Mouse (Mus musculus) MEL (cell line): ENCODE data around the gene Zic3. TPM values are rescaled to one million over a fixed set of nuclear protein-coding genes. Genes with fewer than 3 reads are reported as not detected.

Experiments
- DNase-seq: peaks from one replicate; pipeline ENCODE4 v3.0.0; 2011; ENCODE audit warnings: low read depth, low spot score
- H3K27ac ChIP-seq: 2 replicates; pipeline ENCODE4 v1.5.1; 2012; ENCODE audit warnings: low read depth, mild to moderate bottlenecking, control low read depth, low read length, moderate library complexity; ENCODE audit not compliant: control insufficient read depth
- H3K27me3 ChIP-seq, 2 experiments: fragments of 150-350 bp in 1 of 2; sonication (generic) in 1 of 2; 2 replicates each; pipeline ENCODE4 v1.6.1; 2012; ENCODE audit warnings: low read length in 2 of 2, mild to moderate bottlenecking in 2 of 2, improper control_type of control experiment in 1 of 2, moderate library complexity in 1 of 2; ENCODE audit not compliant: insufficient read depth in 2 of 2, control insufficient read depth in 1 of 2
- H3K36me3 ChIP-seq, 2 experiments: 2 replicates each; pipeline ENCODE4 v1.6.1; 2012 to 2014; ENCODE audit warnings: low read length in 2 of 2, improper control_type of control experiment in 1 of 2, inconsistent platforms in 1 of 2, mild to moderate bottlenecking in 1 of 2; ENCODE audit not compliant: insufficient read depth in 2 of 2, control insufficient read depth in 1 of 2
- H3K4me1 ChIP-seq, 2 experiments: fragments of 150-350 bp in 1 of 2; sonication (generic) in 1 of 2; 2 replicates each; pipeline ENCODE4 v1.6.1; 2012; ENCODE audit warnings: low read length in 2 of 2, improper control_type of control experiment in 1 of 2, mild to moderate bottlenecking in 1 of 2; ENCODE audit not compliant: insufficient read depth in 2 of 2, control insufficient read depth in 1 of 2
- H3K4me3 ChIP-seq, 2 experiments: fragments of 150-350 bp in 1 of 2; sonication (generic) in 1 of 2; 2 replicates each; pipeline ENCODE4 v1.5.1; 2012; ENCODE audit warnings: low read depth in 2 of 2, low read length in 2 of 2, mild to moderate bottlenecking in 2 of 2, moderate library complexity in 2 of 2, control low read depth in 1 of 2, improper control_type of control experiment in 1 of 2; ENCODE audit not compliant: control insufficient read depth in 1 of 2, insufficient read depth in 1 of 2
- H3K79me2 ChIP-seq: 2 replicates; pipeline ENCODE4 v1.6.1; 2012; ENCODE audit warnings: mild to moderate bottlenecking, low read length, moderate library complexity; ENCODE audit not compliant: control insufficient read depth, poor library complexity, insufficient read depth
- H3K9ac ChIP-seq: 2 replicates; pipeline ENCODE4 v1.6.1; 2012; ENCODE audit warnings: low read depth, mild to moderate bottlenecking, control low read depth, low read length, moderate library complexity; ENCODE audit not compliant: control insufficient read depth, poor library complexity, severe bottlenecking
- H3K9me3 ChIP-seq: fragments of 150-350 bp; sonication (generic); replicated peaks from 2 replicates; pipeline ENCODE4 v1.6.1; 2012; ENCODE audit warnings: mild to moderate bottlenecking, low read length, improper control_type of control experiment, moderate library complexity; ENCODE audit not compliant: insufficient read depth
- BHLHE40 ChIP-seq: IDR thresholded peaks from 2 replicates; pipeline ENCODE4 v1.6.1; 2012; ENCODE audit warnings: low read depth, mild to moderate bottlenecking, inconsistent platforms, low read length, improper control_type of control experiment, borderline replicate concordance
- CHD1 ChIP-seq: IDR thresholded peaks from 2 replicates; pipeline ENCODE4 v1.6.1; 2012; ENCODE audit warnings: low read depth, mild to moderate bottlenecking, inconsistent platforms, low read length, improper control_type of control experiment
- CHD2 ChIP-seq: IDR thresholded peaks from 2 replicates; pipeline ENCODE4 v1.6.1; 2011; ENCODE audit warnings: low read length, improper control_type of control experiment
- ETS1 ChIP-seq: IDR thresholded peaks from 2 replicates; pipeline ENCODE4 v1.6.1; 2012; ENCODE audit warnings: low read depth, mild to moderate bottlenecking, inconsistent platforms, low read length, improper control_type of control experiment, moderate library complexity
- GATA1 ChIP-seq: IDR thresholded peaks from 2 replicates; pipeline ENCODE4 v1.6.1; 2011; ENCODE audit warnings: low read depth, low read length, improper control_type of control experiment
- HCFC1 ChIP-seq: IDR thresholded peaks from 2 replicates; pipeline ENCODE4 v1.6.1; 2012; ENCODE audit warnings: low read depth, mild to moderate bottlenecking, inconsistent platforms, low read length, improper control_type of control experiment, moderate library complexity
- JUND ChIP-seq: IDR thresholded peaks from 2 replicates; pipeline ENCODE4 v1.6.1; 2011; ENCODE audit warnings: low read depth, mild to moderate bottlenecking, improper control_type of control experiment, low read length
- KAT2A ChIP-seq: conservative IDR thresholded peaks from 2 replicates; pipeline ENCODE4 v1.6.1; 2012; ENCODE audit warnings: low read depth, low read length, improper control_type of control experiment, inconsistent platforms
- MAZ ChIP-seq: IDR thresholded peaks from 2 replicates; pipeline ENCODE4 v1.6.1; 2012; ENCODE audit warnings: low read depth, mild to moderate bottlenecking, inconsistent platforms, low read length, improper control_type of control experiment
- MXI1 ChIP-seq: IDR thresholded peaks from 2 replicates; pipeline ENCODE4 v1.6.1; 2011; ENCODE audit warnings: mild to moderate bottlenecking, low read depth, low read length, improper control_type of control experiment
- MYB ChIP-seq: IDR thresholded peaks from 2 replicates; pipeline ENCODE4 v1.6.1; 2011; ENCODE audit warnings: mild to moderate bottlenecking, low read depth, low read length, improper control_type of control experiment
- MYC ChIP-seq: IDR thresholded peaks from 2 replicates; pipeline ENCODE4 v1.6.1; 2011; ENCODE audit warnings: low read depth, mild to moderate bottlenecking, low read length, improper control_type of control experiment, moderate library complexity
- POLR2A ChIP-seq, 2 experiments: IDR thresholded peaks; 2 replicates each; pipeline ENCODE4 v1.6.1; 2011 to 2012; ENCODE audit warnings: low read length in 2 of 2, mild to moderate bottlenecking in 2 of 2, control low read depth in 1 of 2, improper control_type of control experiment in 1 of 2, low read depth in 1 of 2, moderate library complexity in 1 of 2; ENCODE audit not compliant: control insufficient read depth in 1 of 2, insufficient read depth in 1 of 2, poor library complexity in 1 of 2
- POLR2AphosphoS2 ChIP-seq: IDR thresholded peaks from 2 replicates; pipeline ENCODE4 v1.6.1; 2011; ENCODE audit warnings: low read length, improper control_type of control experiment
- RAD21 ChIP-seq: IDR thresholded peaks from 2 replicates; pipeline ENCODE4 v1.6.1; 2011; ENCODE audit warnings: mild to moderate bottlenecking, low read depth, low read length, improper control_type of control experiment
- RCOR1 ChIP-seq: IDR thresholded peaks from 2 replicates; pipeline ENCODE4 v1.6.1; 2012; ENCODE audit warnings: low read depth, mild to moderate bottlenecking, inconsistent platforms, low read length, improper control_type of control experiment
- SIN3A ChIP-seq: IDR thresholded peaks from 2 replicates; pipeline ENCODE4 v1.6.1; 2012; ENCODE audit warnings: low read length, improper control_type of control experiment, inconsistent platforms
- SMC3 ChIP-seq: IDR thresholded peaks from 2 replicates; pipeline ENCODE4 v1.6.1; 2011; ENCODE audit warnings: low read depth, low read length, improper control_type of control experiment
- TCF12 ChIP-seq: IDR thresholded peaks from 2 replicates; pipeline ENCODE4 v1.6.1; 2014; ENCODE audit warnings: low read depth, mild to moderate bottlenecking, inconsistent platforms, low read length, improper control_type of control experiment, moderate library complexity
- UBTF ChIP-seq: IDR thresholded peaks from 2 replicates; pipeline ENCODE4 v1.6.1; 2012; ENCODE audit warnings: low read depth, mild to moderate bottlenecking, inconsistent platforms, low read length, improper control_type of control experiment, moderate library complexity, borderline replicate concordance; ENCODE audit not compliant: insufficient read depth
- USF1 ChIP-seq: IDR thresholded peaks from 2 replicates; pipeline ENCODE4 v1.6.1; 2014; ENCODE audit warnings: low read depth, mild to moderate bottlenecking, inconsistent platforms, low read length, improper control_type of control experiment, moderate library complexity
- ZC3H11A ChIP-seq: IDR thresholded peaks from 2 replicates; pipeline ENCODE4 v1.6.1; 2012; ENCODE audit warnings: low read depth, mild to moderate bottlenecking, inconsistent platforms, low read length, improper control_type of control experiment
- ZKSCAN1 ChIP-seq: IDR thresholded peaks from 2 replicates; pipeline ENCODE4 v1.6.1; 2012; ENCODE audit warnings: low read depth, mild to moderate bottlenecking, inconsistent platforms, low read length, improper control_type of control experiment, moderate library complexity
- ZNF384 ChIP-seq: IDR thresholded peaks from 2 replicates; pipeline ENCODE4 v1.6.1; 2012; ENCODE audit warnings: low read depth, mild to moderate bottlenecking, inconsistent platforms, low read length, improper control_type of control experiment
- polyA plus RNA-seq, 2 experiments: library from polyadenylated mRNA; stranded (reverse) in 1 of 2; unstranded in 1 of 2; fragments of >175 nt in 1 of 2; fragments of >200 nt in 1 of 2; gene quantifications; 2 replicates each; pipeline versions ENCODE4 v1.2.1 to v1.2.4; 2012; ENCODE audit warnings: low replicate concordance in 2 of 2, low read depth in 1 of 2; ENCODE audit not compliant: insufficient read length in 2 of 2, insufficient read depth in 1 of 2, missing spikeins in 1 of 2
- total RNA-seq: library from RNA; depleted of rRNA; stranded (reverse); fragments of 300-350 nt; gene quantifications from 2 replicates; pipeline ENCODE4 v1.2.3, GENCODE M21; 2012; rRNA removed

The Zic3 gene
- total RNA-seq, result not detected in 2 replicates
- not detected for polyA plus RNA-seq

DNA sequence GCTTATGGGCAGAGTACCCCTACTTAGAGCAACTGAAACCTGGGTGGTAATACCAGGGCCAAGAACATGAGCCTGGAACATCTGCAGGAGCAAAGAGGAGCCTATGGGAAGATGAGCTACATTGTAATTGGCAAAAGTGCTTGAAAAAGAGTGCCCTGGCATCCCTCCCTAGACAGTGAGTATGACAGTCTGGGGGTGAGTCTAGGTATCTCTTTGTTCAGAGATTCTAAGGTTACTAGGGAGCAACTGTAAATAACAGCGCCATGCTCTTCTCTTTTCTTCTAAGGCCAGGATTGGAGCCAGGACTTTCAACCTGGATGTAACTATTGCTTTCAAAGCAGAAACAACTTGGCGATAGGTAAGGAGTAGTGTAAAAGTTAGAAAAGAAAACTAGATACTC is at the start of gene Zic3:
Zic3 (plus strand) TSS at position 301 of the 400 bp plus-strand sequence.
- TF ChIP-seq MYB (no peak), UBTF (no peak), POLR2A (IDR thresholded peaks at IDR 0.05; ENCODE audit: control insufficient read depth in 1 of 2, insufficient read depth in 1 of 2, low read depth in 1 of 2, low read length in 2 of 2, poor library complexity in 1 of 2) (no peak), CHD2 (no peak), HCFC1 (no peak), POLR2AphosphoS2 (no peak), CHD1 (no peak), SIN3A (no peak), ZC3H11A (no peak), ZNF384 (no peak), MXI1 (no peak), ZKSCAN1 (no peak)
- DNase-seq, result no peak
- Histone ChIP-seq H3K36me3 (no peaks in the 10 kb centered on the region), H3K9ac (no peak within 1 kb of the TSS), H3K4me1 (no peaks in the 10 kb centered on the region), H3K27ac (no peak within 1 kb of the TSS), H3K27me3 (no peaks in the 10 kb centered on the region), H3K9me3 (no peaks in the 10 kb centered on the region), H3K79me2 (no peaks in the 10 kb centered on the region), H3K4me3 (no peak within 1 kb of the TSS)

DNA sequence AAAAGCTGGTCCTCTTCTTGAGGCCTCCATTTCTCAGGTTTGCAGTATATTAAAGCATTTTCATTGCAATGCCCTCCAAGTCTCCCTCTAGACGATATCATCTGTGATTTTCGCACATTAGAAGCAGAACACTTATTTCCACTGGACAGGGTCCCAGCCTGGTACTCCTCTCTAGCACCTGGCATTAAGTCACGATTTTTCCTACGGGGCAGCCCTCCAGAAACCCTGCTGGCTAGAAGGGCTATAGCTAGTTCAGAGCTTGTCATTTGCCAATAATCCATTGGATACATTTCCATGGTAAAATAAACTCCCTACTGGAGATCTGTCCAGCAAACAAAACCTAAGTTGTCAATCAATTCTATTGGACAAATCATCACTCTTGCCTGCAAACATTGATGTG is 40.1 kb upstream of the Zic3 start:
- Histone ChIP-seq H3K27ac (no peak overlapping the region), H3K27me3 (no peaks in the 10 kb centered on the region), H3K9me3 (no peaks in the 10 kb centered on the region), H3K4me3 (no peak overlapping the region), H3K79me2 (no peaks in the 10 kb centered on the region), H3K36me3 (no peaks in the 10 kb centered on the region), H3K9ac (no peak overlapping the region), H3K4me1 (no peaks in the 10 kb centered on the region)
- no peak for TF ChIP-seq CHD1
- TF ChIP-seq GATA1, result no peak
- TF ChIP-seq USF1, result no peak
- no peak for TF ChIP-seq SMC3
- TF ChIP-seq MYC, result no peak
- no peak for TF ChIP-seq HCFC1
- no peak for TF ChIP-seq JUND
- TF ChIP-seq BHLHE40, result no peak
- TF ChIP-seq MAZ, result no peak
- no peak for TF ChIP-seq ETS1
- no peak for TF ChIP-seq UBTF
- no peak for TF ChIP-seq KAT2A
- TF ChIP-seq TCF12, result no peak
- TF ChIP-seq RCOR1, result no peak
- no peak for TF ChIP-seq RAD21
- no peak for DNase-seq
